Mouse (Mus musculus): ENCODE measurements around the gene Mtch1.
"Not testable (repeated sequence)": the region's sequence is repeated elsewhere in the genome, so short reads cannot be mapped to it uniquely, and the experiment has no call there.

Gene Mtch1

GRCm38 (mm10) chr17:29347645-29348256 is at the start of gene Mtch1:
TSS of gene Mtch1 (minus strand) at chr17:29347934.
- peak; percentile 97 for DNase-seq (ENCODE audit: low spot score)

GRCm38 (mm10) chr17:29396821-29397242 is 49.1 kb upstream of the Mtch1 start:
- peak; percentile 79 for DNase-seq (ENCODE audit: low spot score)

GRCm38 (mm10) chr17:29396056-29396799 is 48.5 kb upstream of the Mtch1 start:
- DNase-seq (ENCODE audit: low spot score), result peak; percentile 48

- DNase-seq (ENCODE audit: low spot score), result no peak
Observed at GRCm38 (mm10) chr17:29395381-29395780, 47.6 kb upstream of the Mtch1 start.

- not testable (repeated sequence) for DNase-seq (ENCODE audit: low spot score)
Observed at GRCm38 (mm10) chr17:29394761-29395160, 47.0 kb upstream of the Mtch1 start.

GRCm38 (mm10) chr17:29394106-29394760 is 46.5 kb upstream of the Mtch1 start:
- no peak for DNase-seq (ENCODE audit: low spot score)

- no peak for DNase-seq (ENCODE audit: low spot score)
Observed at GRCm38 (mm10) chr17:29393335-29394089, 45.8 kb upstream of the Mtch1 start.

- no peak for DNase-seq (ENCODE audit: low spot score)
Observed at GRCm38 (mm10) chr17:29391280-29391679, 43.5 kb upstream of the Mtch1 start.

- no peak for DNase-seq (ENCODE audit: low spot score)
Observed at GRCm38 (mm10) chr17:29388978-29389377, 41.2 kb upstream of the Mtch1 start.

- DNase-seq (ENCODE audit: low spot score), result no peak
Observed at GRCm38 (mm10) chr17:29385746-29386145, 38.0 kb upstream of the Mtch1 start.

- DNase-seq (ENCODE audit: low spot score), result peak; percentile 82
Observed at GRCm38 (mm10) chr17:29384850-29385438, 37.2 kb upstream of the Mtch1 start.

- no peak for DNase-seq (ENCODE audit: low spot score)
Observed at GRCm38 (mm10) chr17:29383923-29384322, 36.2 kb upstream of the Mtch1 start.

- no peak for DNase-seq (ENCODE audit: low spot score)
Observed at GRCm38 (mm10) chr17:29382417-29382816, 34.7 kb upstream of the Mtch1 start.

- DNase-seq (ENCODE audit: low spot score), result no peak
Observed at GRCm38 (mm10) chr17:29381472-29381871, 33.7 kb upstream of the Mtch1 start.

GRCm38 (mm10) chr17:29380241-29380640 is 32.5 kb upstream of the Mtch1 start:
- DNase-seq (ENCODE audit: low spot score), result no peak

- DNase-seq (ENCODE audit: low spot score), result no peak
Observed at GRCm38 (mm10) chr17:29378056-29378455, 30.3 kb upstream of the Mtch1 start.

- DNase-seq (ENCODE audit: low spot score), result no peak
Observed at GRCm38 (mm10) chr17:29375871-29376270, 28.1 kb upstream of the Mtch1 start.

- peak; percentile 80 for DNase-seq (ENCODE audit: low spot score)
Observed at GRCm38 (mm10) chr17:29370984-29371723, 23.4 kb upstream of the Mtch1 start.

GRCm38 (mm10) chr17:29368726-29369125 is 21.0 kb upstream of the Mtch1 start:
- DNase-seq (ENCODE audit: low spot score), result no peak

GRCm38 (mm10) chr17:29365105-29365621 is 17.4 kb upstream of the Mtch1 start:
- DNase-seq (ENCODE audit: low spot score), result no peak

- no peak for DNase-seq (ENCODE audit: low spot score)
Observed at GRCm38 (mm10) chr17:29363109-29363508, 15.4 kb upstream of the Mtch1 start.

All from testis, postnatal 14 days (tissue).